Mouse (Mus musculus): ENCODE data around the gene Zfp597. TPM values are rescaled to one million over a fixed set of nuclear protein-coding genes. Genes with fewer than 3 reads are reported as not detected.
A peak's percentile ranks its signal among the peaks of the same experiment; 100 is the strongest.
"Not testable (repeated sequence)": the region's sequence is repeated elsewhere in the genome, so short reads cannot be mapped to it uniquely, and the experiment has no call there.

The Zfp597 gene
- total RNA-seq, 2 experiments from 2014 or later = 15.1 to 25.1 TPM

GRCm38 (mm10) chr16:3859254-3859653 is 25.1 kb downstream of the Zfp597 start:
- DNase-seq (ENCODE audit: low spot score in 2 of 2) = no peak

DNA sequence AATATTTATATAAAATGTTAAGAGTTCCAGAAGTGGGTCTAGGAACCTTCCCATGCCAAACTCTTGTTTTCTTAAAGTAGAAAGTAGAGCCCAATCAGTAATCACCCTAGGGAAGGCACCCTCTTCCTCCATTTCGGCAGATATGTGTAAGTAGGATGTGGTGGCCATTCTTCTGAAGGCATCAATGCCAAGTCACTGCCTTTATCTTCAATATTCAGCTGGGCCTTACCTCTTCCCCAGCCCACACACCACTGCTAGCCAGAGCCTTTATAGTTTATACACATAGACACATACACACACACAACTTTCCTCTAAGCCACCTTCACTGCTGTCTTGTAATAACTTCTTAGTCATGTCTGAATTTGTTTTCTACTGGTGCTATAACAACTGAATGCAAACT is 28.6 kb downstream of the Zfp597 start:
- DNase-seq (ENCODE audit: low spot score in 2 of 2) = no peak

GRCm38 (mm10) chr16:3854437-3855182 is 29.8 kb downstream of the Zfp597 start:
- no peak for DNase-seq (ENCODE audit: low spot score in 2 of 2)

DNA sequence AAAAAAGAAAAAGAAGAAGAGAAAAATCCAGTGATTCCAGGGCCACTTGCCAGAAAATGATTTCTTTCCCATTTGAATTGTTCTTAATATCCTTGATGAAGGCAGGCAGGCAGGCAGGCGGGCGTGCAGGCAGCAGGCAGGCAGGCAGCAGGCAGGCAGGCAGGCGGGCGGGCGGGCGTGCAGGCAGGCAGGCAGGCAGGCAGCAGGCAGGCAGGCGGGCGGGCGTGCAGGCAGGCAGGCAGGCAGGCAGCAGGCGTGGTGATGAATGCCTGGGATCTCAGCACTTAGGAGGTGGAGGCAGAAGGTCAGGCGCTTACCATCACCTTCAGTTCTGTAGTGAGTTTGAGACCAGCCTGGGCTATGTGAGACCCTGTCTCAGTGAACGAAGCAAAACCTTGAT is 31.8 kb downstream of the Zfp597 start:
- DNase-seq (ENCODE audit: low spot score in 2 of 2) = no peak

DNA sequence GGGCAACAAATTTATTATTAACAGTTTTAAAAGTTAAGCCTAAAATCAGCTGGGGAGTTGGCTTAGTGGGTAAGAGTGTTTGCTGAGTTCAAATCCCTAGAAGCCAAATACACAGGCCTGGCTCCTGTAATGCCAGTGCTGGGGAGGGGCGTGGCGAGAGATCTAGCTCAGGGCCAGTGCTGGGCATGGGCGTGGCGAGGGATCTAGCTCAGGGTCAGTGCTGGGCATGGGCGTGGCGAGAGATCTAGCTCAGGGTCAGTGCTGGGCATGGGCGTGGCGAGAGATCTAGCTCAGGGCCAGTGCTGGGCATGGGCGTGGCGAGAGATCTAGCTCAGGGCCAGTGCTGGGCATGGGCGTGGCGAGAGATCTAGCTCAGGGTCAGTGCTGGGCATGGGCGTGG is 33.1 kb downstream of the Zfp597 start:
- peak in 1 of 2 experiments; percentile 57 for DNase-seq (ENCODE audit: low spot score in 2 of 2)

DNA sequence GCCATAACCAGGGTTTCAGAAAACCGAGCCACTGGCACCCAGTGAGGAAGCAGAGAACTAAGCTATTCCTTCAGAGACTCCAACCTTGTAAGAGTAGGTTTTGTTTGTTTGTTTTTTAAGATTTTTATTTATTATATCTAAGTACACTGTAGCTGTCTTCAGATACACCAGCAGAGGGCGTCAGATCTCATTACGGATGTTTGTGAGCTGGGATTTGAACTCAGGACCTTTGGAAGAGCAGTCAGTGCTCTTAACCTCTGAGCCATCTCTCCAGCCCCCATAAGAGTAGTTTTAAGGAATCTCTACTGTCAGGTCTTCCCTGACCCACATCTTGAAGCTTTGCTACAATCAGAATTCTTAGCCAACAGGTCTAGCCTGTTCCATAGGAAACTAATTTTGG is 35.9 kb downstream of the Zfp597 start:
- no peak for DNase-seq (ENCODE audit: low spot score in 2 of 2)

GRCm38 (mm10) chr16:3847871-3848270 is 36.5 kb downstream of the Zfp597 start:
- no peak for DNase-seq (ENCODE audit: low spot score in 2 of 2)

- DNase-seq (ENCODE audit: low spot score in 2 of 2) = peak; percentile 83 to 91
Measured at GRCm38 (mm10) chr16:3846711-3847518, 37.4 kb downstream of the Zfp597 start, which contains the start of gene Zfp174. Gene Zfp174, plus strand, starts transcription at chr16:3847268.

- DNase-seq (ENCODE audit: low spot score in 2 of 2) = no peak
Measured at GRCm38 (mm10) chr16:3843796-3844195, 40.6 kb downstream of the Zfp597 start.

- no peak for DNase-seq (ENCODE audit: low spot score in 2 of 2)
Measured at GRCm38 (mm10) chr16:3842989-3843388, 41.4 kb downstream of the Zfp597 start.

DNA sequence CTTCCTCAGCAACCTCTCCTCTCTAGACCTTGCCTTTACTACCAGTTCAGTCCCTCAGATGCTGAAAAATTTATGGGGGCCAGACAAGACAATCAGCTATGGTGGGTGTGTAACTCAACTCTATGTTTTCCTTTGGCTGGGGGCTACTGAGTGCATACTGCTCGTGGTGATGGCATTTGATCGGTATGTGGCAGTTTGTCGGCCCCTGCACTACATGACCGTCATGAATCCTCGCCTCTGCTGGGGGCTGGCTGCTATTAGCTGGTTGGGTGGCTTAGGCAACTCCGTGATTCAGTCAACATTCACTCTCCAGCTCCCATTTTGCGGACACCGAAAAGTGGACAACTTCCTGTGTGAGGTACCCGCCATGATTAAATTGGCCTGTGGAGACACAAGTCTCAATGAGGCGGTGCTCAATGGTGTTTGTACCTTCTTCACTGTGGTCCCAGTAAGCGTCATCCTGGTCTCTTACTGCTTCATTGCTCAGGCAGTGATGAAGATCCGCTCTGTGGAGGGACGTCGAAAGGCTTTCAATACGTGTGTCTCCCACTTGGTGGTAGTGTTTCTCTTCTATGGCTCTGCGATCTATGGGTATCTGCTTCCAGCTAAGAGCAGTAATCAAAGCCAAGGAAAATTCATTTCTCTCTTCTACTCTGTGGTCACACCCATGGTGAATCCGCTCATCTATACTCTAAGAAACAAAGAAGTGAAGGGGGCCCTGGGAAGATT is 45.0 kb downstream of the Zfp597 start:
- no peak for DNase-seq (ENCODE audit: low spot score in 2 of 2)

- no peak for DNase-seq (ENCODE audit: low spot score in 2 of 2)
Measured at GRCm38 (mm10) chr16:3835461-3835860, 48.9 kb downstream of the Zfp597 start.

DNA sequence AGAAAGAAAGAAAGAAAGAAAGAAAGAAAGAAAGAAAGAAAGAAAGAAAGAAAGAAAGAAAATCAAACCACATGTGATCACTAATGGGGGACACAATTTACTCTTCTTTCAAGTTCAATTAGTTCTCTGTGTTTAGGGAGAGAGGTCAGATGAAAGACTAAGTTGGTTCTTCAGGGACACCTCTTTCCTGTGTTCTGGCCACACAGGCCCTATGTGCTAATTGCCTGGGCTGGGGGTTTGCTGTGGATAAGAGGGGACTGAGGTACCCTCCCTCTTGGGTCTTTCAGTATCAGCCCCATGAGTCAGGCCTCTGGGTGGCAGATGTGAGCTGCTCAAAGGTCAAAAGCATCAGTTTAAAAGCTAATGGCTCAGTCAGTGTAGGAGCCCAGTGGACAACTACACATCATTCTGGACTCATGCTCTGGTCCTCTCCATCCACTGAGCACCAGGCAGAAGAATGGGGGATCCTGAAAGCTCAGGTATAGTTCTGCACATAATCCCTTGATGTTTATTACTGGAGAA is 53.7 kb downstream of the Zfp597 start, which contains the start of gene Olfr15:
Olfr15 (plus strand) TSS at position 291 of the 522 bp plus-strand sequence.
- no peak for DNase-seq (ENCODE audit: low spot score in 2 of 2)

- no peak for DNase-seq (ENCODE audit: low spot score in 2 of 2)
Measured at GRCm38 (mm10) chr16:3829727-3830126, 54.6 kb downstream of the Zfp597 start.

DNA sequence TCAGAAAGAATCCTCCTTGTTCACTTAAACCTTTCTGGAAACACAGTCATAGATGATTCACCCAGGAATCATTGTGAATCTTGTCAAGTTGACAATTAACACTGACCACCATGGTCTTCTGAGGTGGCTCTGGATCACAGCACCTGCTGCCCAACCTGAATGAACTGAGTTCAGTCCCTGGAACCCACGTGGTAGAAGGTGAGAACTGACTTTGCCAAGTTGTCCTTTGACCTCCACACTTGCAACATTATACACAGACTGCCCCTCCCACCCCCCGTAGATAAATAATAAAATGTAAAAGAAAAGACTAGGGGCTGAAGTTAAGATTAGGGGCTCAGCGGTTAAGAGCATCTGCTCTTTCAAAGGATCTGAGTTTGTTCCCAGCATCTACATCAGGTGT is 56.3 kb downstream of the Zfp597 start:
- DNase-seq (ENCODE audit: low spot score in 2 of 2) = no peak

- no peak for DNase-seq (ENCODE audit: low spot score in 2 of 2)
Measured at GRCm38 (mm10) chr16:3820202-3820601, 64.2 kb downstream of the Zfp597 start.

DNA sequence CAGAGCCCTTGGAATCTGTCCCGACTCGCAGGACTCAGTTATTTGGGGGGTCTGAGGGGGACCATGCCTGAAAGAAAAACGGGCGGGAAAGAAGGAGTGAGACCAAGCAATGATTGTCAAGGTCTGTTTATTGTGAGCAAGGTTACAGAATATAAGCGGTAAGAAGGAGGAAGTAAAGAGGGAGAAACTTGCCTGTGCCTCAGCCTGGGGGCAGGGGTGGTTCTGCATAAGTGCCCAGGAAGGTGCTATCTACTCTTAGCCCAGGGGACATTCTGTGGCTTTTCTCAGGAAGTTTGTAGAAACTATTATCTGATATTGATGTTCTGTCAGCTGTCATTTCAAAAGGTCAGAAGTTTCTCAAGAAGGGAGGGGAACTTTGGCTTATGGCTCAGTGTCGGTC is 69.7 kb downstream of the Zfp597 start:
- not testable (repeated sequence) for DNase-seq (ENCODE audit: low spot score in 2 of 2)
